Mouse (Mus musculus): Measurements from ENCODE around the gene Cry2.
"Not testable (repeated sequence)": the region's sequence is repeated elsewhere in the genome, so short reads cannot be mapped to it uniquely, and the experiment has no call there.

The Cry2 gene

GRCm38 (mm10) chr2:92422388-92423135 is 11.3 kb downstream of the Cry2 start:
- no peak for DNase-seq (ENCODE audit: low read depth, low spot score)

GRCm38 (mm10) chr2:92421723-92422387 is 12.0 kb downstream of the Cry2 start:
- DNase-seq (ENCODE audit: low read depth, low spot score): no peak

- DNase-seq (ENCODE audit: low read depth, low spot score): no peak
Observed at GRCm38 (mm10) chr2:92411705-92412104, 22.1 kb downstream of the Cry2 start.

GRCm38 (mm10) chr2:92408309-92409045 is 25.4 kb downstream of the Cry2 start:
- no peak for DNase-seq (ENCODE audit: low read depth, low spot score)

- no peak for DNase-seq (ENCODE audit: low read depth, low spot score)
Observed at GRCm38 (mm10) chr2:92405687-92406086, 28.2 kb downstream of the Cry2 start.

GRCm38 (mm10) chr2:92404737-92405136 is 29.1 kb downstream of the Cry2 start:
- no peak for DNase-seq (ENCODE audit: low read depth, low spot score)

GRCm38 (mm10) chr2:92403776-92404319 is 30.0 kb downstream of the Cry2 start:
- DNase-seq (ENCODE audit: low read depth, low spot score): no peak

GRCm38 (mm10) chr2:92402591-92403326 is 31.1 kb downstream of the Cry2 start:
- DNase-seq (ENCODE audit: low read depth, low spot score): no peak

- DNase-seq (ENCODE audit: low read depth, low spot score): no peak
Observed at GRCm38 (mm10) chr2:92401091-92401561, 32.7 kb downstream of the Cry2 start, which contains the start of gene Mapk8ip1. Gene Mapk8ip1 (minus strand): TSS chr2:92401263.

GRCm38 (mm10) chr2:92400682-92401081 is 33.2 kb downstream of the Cry2 start:
- no peak for DNase-seq (ENCODE audit: low read depth, low spot score)

GRCm38 (mm10) chr2:92399877-92400276 is 34.0 kb downstream of the Cry2 start:
- not testable (repeated sequence) for DNase-seq (ENCODE audit: low read depth, low spot score)

- DNase-seq (ENCODE audit: low read depth, low spot score): no peak
Observed at GRCm38 (mm10) chr2:92397436-92397835, 36.4 kb downstream of the Cry2 start.

- no peak for DNase-seq (ENCODE audit: low read depth, low spot score)
Observed at GRCm38 (mm10) chr2:92395535-92395934, 38.3 kb downstream of the Cry2 start.

GRCm38 (mm10) chr2:92392318-92393264 is 41.3 kb downstream of the Cry2 start:
- no peak for DNase-seq (ENCODE audit: low read depth, low spot score)

GRCm38 (mm10) chr2:92391703-92392317 is 42.0 kb downstream of the Cry2 start:
- no peak for DNase-seq (ENCODE audit: low read depth, low spot score)

GRCm38 (mm10) chr2:92391116-92391515 is 42.7 kb downstream of the Cry2 start:
- DNase-seq (ENCODE audit: low read depth, low spot score): no peak

- no peak for DNase-seq (ENCODE audit: low read depth, low spot score)
Observed at GRCm38 (mm10) chr2:92390206-92390930, 43.5 kb downstream of the Cry2 start.

- DNase-seq (ENCODE audit: low read depth, low spot score): no peak
Observed at GRCm38 (mm10) chr2:92389645-92390044, 44.2 kb downstream of the Cry2 start.

Data from telencephalon, adult 2 months (tissue).